In genomic region chr6:115609121-115609520, GRCm38 (mm10) we compare ENCODE assay signal across 8 mouse cellular contexts. TPM values are rescaled to one million over a fixed set of nuclear protein-coding genes. Genes with fewer than 3 reads are reported as not detected.
DNase-seq lines count a peak whose midpoint lies in the region; ATAC-seq and TF ChIP-seq lines count a peak whose summit lies in the region.
"Had no signal": no experiment of that assay in that cellular context is flagged by ENCODE, and none has a peak within 500 bp of the region (broad histone marks: within the 10 kb centered on the region; RNA-seq: fewer than 3 reads in every experiment).

No protein-coding gene starts in this region.

- no peaks in the 10 kb centered on the region for H3K4me1 ChIP-seq in limb, embryonic 11.5 days (ENCODE audit: control insufficient read depth, insufficient read depth, low read length)
- no peaks in the 10 kb centered on the region for H3K4me1 ChIP-seq in limb, embryonic 10.5 days
- no peaks in the 10 kb centered on the region for H3K4me1 ChIP-seq in small intestine, adult 2 months (ENCODE audit: control insufficient read depth, insufficient read depth, insufficient read length, low read length)
- H3K4me1 ChIP-seq: embryonic facial prominence, embryonic 15.5 days had no signal

- no peak for ATAC-seq in limb, embryonic 11.5 days (ENCODE audit: insufficient number of reproducible peaks, low FRiP score, low TSS enrichment, low read depth)

- peaks cover 6% of the 10 kb centered on the region for H3K36me3 ChIP-seq in limb, embryonic 11.5 days (ENCODE audit: control insufficient read depth, insufficient read depth, low read length)
- peaks cover 57% of the 10 kb centered on the region for H3K36me3 ChIP-seq in limb, embryonic 10.5 days
- H3K36me3 ChIP-seq in small intestine, adult 2 months (ENCODE audit: control insufficient read depth, insufficient read depth, low read length), result peaks cover 39% of the 10 kb centered on the region

- H3K27me3 ChIP-seq in limb, embryonic 11.5 days (ENCODE audit: control insufficient read depth, insufficient read depth, low read length), result no peaks in the 10 kb centered on the region
- H3K27me3 ChIP-seq in limb, embryonic 10.5 days (ENCODE audit: low read depth, poor library complexity, severe bottlenecking), result no peaks in the 10 kb centered on the region
- H3K27me3 ChIP-seq in small intestine, adult 2 months (ENCODE audit: control insufficient read depth, insufficient read depth, low read length), result no peaks in the 10 kb centered on the region
- H3K27me3 ChIP-seq: embryonic facial prominence, embryonic 15.5 days had no signal

- peak; percentile 23; the same call in 1 of the 2 replicates for TF ChIP-seq CTCF in small intestine, adult 2 months (IDR thresholded peaks at IDR 0.05; ENCODE audit: extremely low read depth, insufficient read length, insufficient replicate concordance, low read depth, low read length)

- H3K4me2 ChIP-seq in limb, embryonic 11.5 days (ENCODE audit: low read depth, severe bottlenecking), result no peak overlapping the region
- H3K4me2 ChIP-seq: embryonic facial prominence, embryonic 15.5 days had no signal

- TF ChIP-seq POLR2A in small intestine, adult 2 months (IDR thresholded peaks at IDR 0.05; ENCODE audit: low read depth, low read length), result no peak

- no peaks in the 10 kb centered on the region for H3K9me3 ChIP-seq in limb, embryonic 11.5 days (ENCODE audit: control insufficient read depth, low read length)
- H3K9me3 ChIP-seq in limb, embryonic 10.5 days (replicated peaks), result no peaks in the 10 kb centered on the region
- H3K9me3 ChIP-seq: embryonic facial prominence, embryonic 15.5 days had no signal

- WGBS in limb, embryonic 11.5 days, result 67% methylated on average over 3 of the region's 3 CpGs
- WGBS in limb, embryonic 10.5 days, result 74% methylated on average over 3 of the region's 3 CpGs
- WGBS in small intestine, adult 2 months, result 87% methylated on average over 3 of the region's 3 CpGs

- peak; percentile 49 for DNase-seq in limb, embryonic 11.5 days (ENCODE audit: low spot score)
- DNase-seq in limb, embryonic 10.5 days (ENCODE audit: low spot score), result no peak
- DNase-seq in NIH3T3 (ENCODE audit: low read depth), result peak; percentile 56
- peak; percentile 34 for DNase-seq in embryo, embryonic 9.5 days (ENCODE audit: extremely low spot score)
- DNase-seq in layer of hippocampus, adult 11-12 months (ENCODE audit: low spot score), result no peak
- DNase-seq in Muller cell, postnatal 12 days (ENCODE audit: inconsistent ontology term), result no peak

- H3K4me3 ChIP-seq in limb, embryonic 11.5 days (ENCODE audit: low read depth, low read length), result no peak overlapping the region
- no peak overlapping the region for H3K4me3 ChIP-seq in limb, embryonic 10.5 days
- H3K4me3 ChIP-seq in small intestine, adult 2 months (ENCODE audit: low read depth, low read length), result no peak overlapping the region
- H3K4me3 ChIP-seq: embryonic facial prominence, embryonic 15.5 days had no signal

- H3K27ac ChIP-seq in limb, embryonic 11.5 days (replicated peaks; ENCODE audit: low read depth, low read length), result no peak overlapping the region
- H3K27ac ChIP-seq in limb, embryonic 10.5 days, result no peak overlapping the region
- H3K27ac ChIP-seq in small intestine, adult 2 months (ENCODE audit: insufficient read depth, low read depth, low read length), result no peak overlapping the region
- H3K27ac ChIP-seq: embryonic facial prominence, embryonic 15.5 days had no signal

- H3K9ac ChIP-seq in limb, embryonic 11.5 days (ENCODE audit: low read length), result no peak overlapping the region
- H3K9ac ChIP-seq: embryonic facial prominence, embryonic 15.5 days had no signal

RNA-seq across cellular contexts. Expression of gene Mkrn2, which starts 7.4 kb away (rescaled TPM):
- 26.0 and 27.1 TPM in 2 replicates for polyA plus RNA-seq in limb, embryonic 11.5 days (2014; fragmentation: Nextera tagmentation; extraction: Ambion mirVana)
- 30.7 and 33.0 TPM in 2 replicates for polyA plus RNA-seq in limb, embryonic 10.5 days (2016; fragmentation: Nextera tagmentation; extraction: Ambion mirVana)
- polyA plus RNA-seq in small intestine, adult 2 months (2012; rRNA removed), result 50.1 and 60.8 TPM in 2 replicates

RNA-seq across cellular contexts. Expression of gene Mkrn2os, which starts 16.7 kb away (rescaled TPM):
- 0.10 TPM in 1 of 2 replicates, not detected in the other for polyA plus RNA-seq in limb, embryonic 11.5 days (2014; fragmentation: Nextera tagmentation; extraction: Ambion mirVana)
- 0.13 and 0.21 TPM in 2 replicates for polyA plus RNA-seq in limb, embryonic 10.5 days (2016; fragmentation: Nextera tagmentation; extraction: Ambion mirVana)
- polyA plus RNA-seq in small intestine, adult 2 months (2012; rRNA removed), result 97.1 and 113 TPM in 2 replicates

Comparison
In these comparisons a context has a peak if more than half of its experiments do, and no peak if none do; other contexts are left out.
1. DNase-seq: peak in limb, embryonic 11.5 days (single experiment), NIH3T3 (single experiment) and embryo, embryonic 9.5 days (single experiment); none in limb, embryonic 10.5 days (single experiment), layer of hippocampus, adult 11-12 months (single experiment) and Muller cell, postnatal 12 days (single experiment).
2. RNA of gene Mkrn2os, which starts 16.7 kb away (polyA plus RNA-seq): 97.1 to 113 TPM in small intestine, adult 2 months; 0.13 to 0.21 TPM in limb, embryonic 10.5 days and 0.10 TPM in limb, embryonic 11.5 days; every median in the first group is over 10 times any median in the second.